Mouse (Mus musculus): Measurements from ENCODE around the gene Gm20388.

Gm20388 gene

GRCm38 (mm10) chr8:121273195-121273594 lies 1362.6 kb downstream of the Gm20388 start:
- peak; percentile 88 for DNase-seq (ENCODE audit: low read depth, low spot score)

- DNase-seq (ENCODE audit: low read depth, low spot score): no peak
Observed at GRCm38 (mm10) chr8:121273620-121274019, 1363.0 kb downstream of the Gm20388 start.

- DNase-seq (ENCODE audit: low read depth, low spot score): no peak
Observed at GRCm38 (mm10) chr8:121280414-121280813, 1369.8 kb downstream of the Gm20388 start.

GRCm38 (mm10) chr8:121289346-121289745 lies 1378.7 kb downstream of the Gm20388 start:
- no peak for DNase-seq (ENCODE audit: low read depth, low spot score)

GRCm38 (mm10) chr8:121290547-121290946 lies 1379.9 kb downstream of the Gm20388 start:
- DNase-seq (ENCODE audit: low read depth, low spot score): no peak

GRCm38 (mm10) chr8:121293418-121293817 lies 1382.8 kb downstream of the Gm20388 start:
- no peak for DNase-seq (ENCODE audit: low read depth, low spot score)

GRCm38 (mm10) chr8:121294234-121295108 lies 1383.8 kb downstream of the Gm20388 start:
- no peak for DNase-seq (ENCODE audit: low read depth, low spot score)

GRCm38 (mm10) chr8:121296082-121296481 lies 1385.4 kb downstream of the Gm20388 start:
- DNase-seq (ENCODE audit: low read depth, low spot score): no peak

GRCm38 (mm10) chr8:121296597-121296996 lies 1386.0 kb downstream of the Gm20388 start:
- no peak for DNase-seq (ENCODE audit: low read depth, low spot score)

GRCm38 (mm10) chr8:121297299-121297698 lies 1386.7 kb downstream of the Gm20388 start:
- no peak for DNase-seq (ENCODE audit: low read depth, low spot score)

- no peak for DNase-seq (ENCODE audit: low read depth, low spot score)
Observed at GRCm38 (mm10) chr8:121300066-121300465, 1389.4 kb downstream of the Gm20388 start.

- no peak for DNase-seq (ENCODE audit: low read depth, low spot score)
Observed at GRCm38 (mm10) chr8:121300501-121301411, 1390.1 kb downstream of the Gm20388 start.

GRCm38 (mm10) chr8:121301431-121301830 lies 1390.8 kb downstream of the Gm20388 start:
- DNase-seq (ENCODE audit: low read depth, low spot score): no peak

GRCm38 (mm10) chr8:121301978-121302649 lies 1391.5 kb downstream of the Gm20388 start:
- no peak for DNase-seq (ENCODE audit: low read depth, low spot score)

GRCm38 (mm10) chr8:121307723-121308122 lies 1397.1 kb downstream of the Gm20388 start:
- DNase-seq (ENCODE audit: low read depth, low spot score): no peak

- DNase-seq (ENCODE audit: low read depth, low spot score): peak; percentile 41
Observed at GRCm38 (mm10) chr8:121310976-121311819, 1400.6 kb downstream of the Gm20388 start.

GRCm38 (mm10) chr8:121313458-121313857 lies 1402.8 kb downstream of the Gm20388 start:
- peak; percentile 49 for DNase-seq (ENCODE audit: low read depth, low spot score)

GRCm38 (mm10) chr8:121314036-121314435 lies 1403.4 kb downstream of the Gm20388 start:
- DNase-seq (ENCODE audit: low read depth, low spot score): no peak

GRCm38 (mm10) chr8:121315569-121315968 lies 1404.9 kb downstream of the Gm20388 start:
- no peak for DNase-seq (ENCODE audit: low read depth, low spot score)

GRCm38 (mm10) chr8:121316009-121316408 lies 1405.4 kb downstream of the Gm20388 start:
- no peak for DNase-seq (ENCODE audit: low read depth, low spot score)

GRCm38 (mm10) chr8:121318756-121319155 lies 1408.1 kb downstream of the Gm20388 start:
- peak; percentile 66 for DNase-seq (ENCODE audit: low read depth, low spot score)

All from ES-CJ7 (cell line).